10 mouse cellular contexts compared by ENCODE assay signal in the genomic region with DNA sequence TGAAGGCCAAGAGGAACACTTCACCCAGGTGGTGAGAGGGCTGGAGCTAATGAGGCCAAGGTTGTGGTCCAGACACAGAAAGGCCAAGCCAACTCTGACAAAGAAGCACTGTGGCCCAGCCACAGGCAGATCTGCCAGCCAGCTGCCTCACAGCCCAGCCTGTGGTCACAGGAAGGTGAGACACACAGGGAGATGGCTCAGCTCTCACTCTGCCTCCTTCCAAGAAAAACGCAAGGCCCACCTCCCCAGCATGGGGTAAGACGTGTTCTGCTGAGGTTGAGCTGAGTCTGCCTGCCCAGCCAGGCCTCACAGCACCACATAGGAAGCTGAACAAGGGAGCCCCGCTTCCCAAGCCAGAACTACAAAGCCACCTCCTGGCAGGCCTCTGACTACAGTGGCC. TPM values are rescaled to one million over a fixed set of nuclear protein-coding genes. Genes with fewer than 3 reads are reported as not detected.
DNase-seq lines count a peak whose midpoint lies in the region; ATAC-seq and TF ChIP-seq lines count a peak whose summit lies in the region.
"Had no signal": no experiment of that assay in that cellular context is flagged by ENCODE, and none has a peak within 500 bp of the region (broad histone marks: within the 10 kb centered on the region; RNA-seq: fewer than 3 reads in every experiment).

No protein-coding gene starts in this region.

- H3K9ac ChIP-seq in intestine, embryonic 15.5 days: no peak overlapping the region
- no peak overlapping the region for H3K9ac ChIP-seq in intestine, postnatal 0 days (ENCODE audit: low read depth, low read length)
- H3K9ac ChIP-seq in liver, embryonic 11.5 days (ENCODE audit: low read depth, low read length): no peak overlapping the region

- no peaks in the 10 kb centered on the region for H3K36me3 ChIP-seq in intestine, embryonic 15.5 days
- no peaks in the 10 kb centered on the region for H3K36me3 ChIP-seq in intestine, postnatal 0 days (ENCODE audit: control insufficient read depth, insufficient read depth)
- H3K36me3 ChIP-seq in liver, embryonic 11.5 days (ENCODE audit: control insufficient read depth, insufficient read depth, low read length): no peaks in the 10 kb centered on the region

- H3K27ac ChIP-seq in intestine, embryonic 15.5 days: peak overlapping the region; percentile 4; the same call in 1 of the 2 replicates
- no peak overlapping the region; the same call in 1 of the 2 replicates for H3K27ac ChIP-seq in intestine, postnatal 0 days (ENCODE audit: low read depth, low read length)
- no peak overlapping the region for H3K27ac ChIP-seq in liver, embryonic 11.5 days (ENCODE audit: low read depth, low read length)

- no peak for TF ChIP-seq CTCF in intestine, postnatal 0 days (IDR thresholded peaks at IDR 0.05; ENCODE audit: low read depth)

- H3K4me3 ChIP-seq in intestine, embryonic 15.5 days (replicated peaks): no peak overlapping the region
- no peak overlapping the region for H3K4me3 ChIP-seq in intestine, postnatal 0 days (ENCODE audit: low read depth, low read length)
- H3K4me3 ChIP-seq in liver, embryonic 11.5 days (ENCODE audit: low read depth, low read length): no peak overlapping the region

- H3K27me3 ChIP-seq in intestine, embryonic 15.5 days (replicated peaks): no peaks in the 10 kb centered on the region
- H3K27me3 ChIP-seq in intestine, postnatal 0 days (replicated peaks; ENCODE audit: control insufficient read depth, insufficient read depth, low read length): no peaks in the 10 kb centered on the region
- no peaks in the 10 kb centered on the region for H3K27me3 ChIP-seq in liver, embryonic 11.5 days (replicated peaks; ENCODE audit: control insufficient read depth, insufficient read depth, low read length)

- peak; percentile 56; the same call in 1 of the 2 replicates for ATAC-seq in cerebellum, adult (ENCODE audit: insufficient number of reproducible peaks, low FRiP score, low TSS enrichment)
- ATAC-seq in intestine, embryonic 15.5 days: no peak
- ATAC-seq in intestine, postnatal 0 days: no peak
- ATAC-seq in liver, embryonic 11.5 days (replicated peaks; ENCODE audit: low FRiP score): no peak

- peaks cover 14% of the 10 kb centered on the region for H3K4me1 ChIP-seq in intestine, embryonic 15.5 days (replicated peaks)
- H3K4me1 ChIP-seq in intestine, postnatal 0 days (replicated peaks; ENCODE audit: control insufficient read depth, insufficient read depth, low read length): no peaks in the 10 kb centered on the region
- no peaks in the 10 kb centered on the region for H3K4me1 ChIP-seq in liver, embryonic 11.5 days (replicated peaks; ENCODE audit: control insufficient read depth, insufficient read depth, low read length)

- no peak overlapping the region for H3K4me2 ChIP-seq in intestine, embryonic 15.5 days (replicated peaks)
- H3K4me2 ChIP-seq in intestine, postnatal 0 days (replicated peaks; ENCODE audit: low read depth): no peak overlapping the region
- no peak overlapping the region for H3K4me2 ChIP-seq in liver, embryonic 11.5 days

- H3K9me3 ChIP-seq in intestine, embryonic 15.5 days: no peaks in the 10 kb centered on the region
- no peaks in the 10 kb centered on the region for H3K9me3 ChIP-seq in intestine, postnatal 0 days (ENCODE audit: control insufficient read depth)
- H3K9me3 ChIP-seq in liver, embryonic 11.5 days (ENCODE audit: control insufficient read depth, low read length): no peaks in the 10 kb centered on the region

- WGBS in intestine, embryonic 15.5 days: 78% methylated on average over 3 of the region's 3 CpGs
- 94% methylated on average over 3 of the region's 3 CpGs for WGBS in intestine, postnatal 0 days
- 68% methylated on average over 3 of the region's 3 CpGs for WGBS in liver, embryonic 11.5 days

- no peak for DNase-seq in cerebellum, postnatal 4 days (ENCODE audit: low spot score in 2 of 2)
- peak; percentile 9 to 10 for DNase-seq in cerebellum, adult 18-20 months
- peak; percentile 9 for DNase-seq in kidney, postnatal 14 days
- DNase-seq in spleen, adult 18-20 months: no peak
- DNase-seq in liver, embryonic 11.5 days (ENCODE audit: low spot score): no peak
- DNase-seq: adrenal gland, postnatal 25 days; layer of hippocampus, postnatal 36 days had no signal

RNA-seq across cellular contexts. Expression of a gene that starts 34.5 kb away (rescaled TPM):
- polyA plus RNA-seq in intestine, embryonic 15.5 days (2015; fragmentation: Nextera tagmentation; extraction: Ambion mirVana): 9.2 and 9.7 TPM in 2 replicates
- polyA plus RNA-seq in intestine, postnatal 0 days (2015; fragmentation: Nextera tagmentation; extraction: Ambion mirVana): 4.5 and 4.8 TPM in 2 replicates
- 3.8 and 4.3 TPM in 2 replicates for polyA plus RNA-seq in liver, embryonic 11.5 days (2014; fragmentation: Nextera tagmentation; extraction: Ambion mirVana)

Comparison
In these comparisons a context has a peak if more than half of its experiments do, and no peak if none do; other contexts are left out.
1. DNase-seq: peak in cerebellum, adult 18-20 months (2 of 2) and kidney, postnatal 14 days (single experiment); none in cerebellum, postnatal 4 days (0 of 2), spleen, adult 18-20 months (0 of 2) and liver, embryonic 11.5 days (single experiment).